Mouse (Mus musculus): Measurements from ENCODE around the gene Capn12. TPM values are rescaled to one million over a fixed set of nuclear protein-coding genes. Genes with fewer than 3 reads are reported as not detected.
A peak's percentile ranks its signal among the peaks of the same experiment; 100 is the strongest.

The Capn12 gene
- polyA plus RNA-seq, 1 experiment = 0.11 TPM

GRCm38 (mm10) chr7:28893643-28894265 lies 12.5 kb downstream of the Capn12 start:
- Histone ChIP-seq H3K4me1 (ENCODE audit: control insufficient read depth, insufficient read depth, low read length) (no peaks in the 10 kb centered on the region), H3K27ac (ENCODE audit: insufficient read depth, low read depth, low read length) (no peak overlapping the region), H3K4me3 (ENCODE audit: insufficient read depth, low read depth, low read length) (no peak overlapping the region), H3K36me3 (ENCODE audit: control insufficient read depth, insufficient read depth, low read length) (peaks cover 5% of the 10 kb centered on the region; the same call in 1 of the 2 replicates), H3K27me3 (replicated peaks; ENCODE audit: control insufficient read depth, insufficient read depth, low read length) (no peaks in the 10 kb centered on the region)
- peak; percentile 65 for DNase-seq
- TF ChIP-seq CTCF (conservative IDR thresholded peaks at IDR 0.05; ENCODE audit: insufficient read depth, insufficient read length, low read depth, low read length) = peak; percentile 63
- no peak for TF ChIP-seq POLR2A (IDR thresholded peaks at IDR 0.05; ENCODE audit: low read depth, low read length)
- 53% methylated on average over 7 of the region's 7 CpGs for WGBS

GRCm38 (mm10) chr7:28894942-28895341 lies 13.7 kb downstream of the Capn12 start:
- Histone ChIP-seq H3K4me3 (ENCODE audit: insufficient read depth, low read depth, low read length) (no peak overlapping the region), H3K4me1 (ENCODE audit: control insufficient read depth, insufficient read depth, low read length) (no peaks in the 10 kb centered on the region), H3K27ac (ENCODE audit: insufficient read depth, low read depth, low read length) (no peak overlapping the region), H3K27me3 (replicated peaks; ENCODE audit: control insufficient read depth, insufficient read depth, low read length) (no peaks in the 10 kb centered on the region), H3K36me3 (ENCODE audit: control insufficient read depth, insufficient read depth, low read length) (peaks cover 6% of the 10 kb centered on the region; the same call in 1 of the 2 replicates)
- no peak for DNase-seq
- no peak for TF ChIP-seq CTCF (conservative IDR thresholded peaks at IDR 0.05; ENCODE audit: insufficient read depth, insufficient read length, low read depth, low read length)
- TF ChIP-seq POLR2A (IDR thresholded peaks at IDR 0.05; ENCODE audit: low read depth, low read length) = no peak
- 61% methylated on average over 5 of the region's 5 CpGs for WGBS

GRCm38 (mm10) chr7:28897661-28898060 lies 16.4 kb downstream of the Capn12 start:
- 97% methylated on average over 6 of the region's 6 CpGs for WGBS
- Histone ChIP-seq H3K27ac (ENCODE audit: insufficient read depth, low read depth, low read length) (no peak overlapping the region), H3K4me3 (ENCODE audit: insufficient read depth, low read depth, low read length) (no peak overlapping the region), H3K36me3 (ENCODE audit: control insufficient read depth, insufficient read depth, low read length) (peaks cover 11% of the 10 kb centered on the region; the same call in 1 of the 2 replicates), H3K27me3 (replicated peaks; ENCODE audit: control insufficient read depth, insufficient read depth, low read length) (no peaks in the 10 kb centered on the region), H3K4me1 (ENCODE audit: control insufficient read depth, insufficient read depth, low read length) (no peaks in the 10 kb centered on the region)
- TF ChIP-seq POLR2A (IDR thresholded peaks at IDR 0.05; ENCODE audit: low read depth, low read length) = no peak
- TF ChIP-seq CTCF (conservative IDR thresholded peaks at IDR 0.05; ENCODE audit: insufficient read depth, insufficient read length, low read depth, low read length) = no peak
- DNase-seq = no peak

GRCm38 (mm10) chr7:28899972-28900371 lies 18.8 kb downstream of the Capn12 start:
- DNase-seq = no peak
- Histone ChIP-seq H3K36me3 (ENCODE audit: control insufficient read depth, insufficient read depth, low read length) (peaks cover 21% of the 10 kb centered on the region), H3K27me3 (replicated peaks; ENCODE audit: control insufficient read depth, insufficient read depth, low read length) (no peaks in the 10 kb centered on the region), H3K27ac (ENCODE audit: insufficient read depth, low read depth, low read length) (no peak overlapping the region), H3K4me3 (ENCODE audit: insufficient read depth, low read depth, low read length) (no peak overlapping the region), H3K4me1 (ENCODE audit: control insufficient read depth, insufficient read depth, low read length) (no peaks in the 10 kb centered on the region)
- WGBS = 58% methylated on average over 4 of the region's 4 CpGs
- no peak for TF ChIP-seq POLR2A (IDR thresholded peaks at IDR 0.05; ENCODE audit: low read depth, low read length)
- no peak for TF ChIP-seq CTCF (conservative IDR thresholded peaks at IDR 0.05; ENCODE audit: insufficient read depth, insufficient read length, low read depth, low read length)

- no peak for TF ChIP-seq CTCF (conservative IDR thresholded peaks at IDR 0.05; ENCODE audit: insufficient read depth, insufficient read length, low read depth, low read length)
- H3K27me3 ChIP-seq (replicated peaks; ENCODE audit: control insufficient read depth, insufficient read depth, low read length) = no peaks in the 10 kb centered on the region
- H3K4me1 ChIP-seq (ENCODE audit: control insufficient read depth, insufficient read depth, low read length) = no peaks in the 10 kb centered on the region
- 84% methylated on average over 13 of the region's 13 CpGs for WGBS
- peaks cover 24% of the 10 kb centered on the region for H3K36me3 ChIP-seq (ENCODE audit: control insufficient read depth, insufficient read depth, low read length)
- peak; percentile 63 for DNase-seq
- H3K4me3 ChIP-seq (ENCODE audit: insufficient read depth, low read depth, low read length) = no peak overlapping the region
- peak overlapping the region; percentile 50 for H3K27ac ChIP-seq (ENCODE audit: insufficient read depth, low read depth, low read length)
Observed at GRCm38 (mm10) chr7:28901311-28902125, 20.3 kb downstream of the Capn12 start.

- WGBS = 89% methylated on average over 6 of the region's 6 CpGs
- H3K4me3 ChIP-seq (ENCODE audit: insufficient read depth, low read depth, low read length) = no peak overlapping the region
- TF ChIP-seq POLR2A (IDR thresholded peaks at IDR 0.05; ENCODE audit: low read depth, low read length) (no peak), CTCF (conservative IDR thresholded peaks at IDR 0.05; ENCODE audit: insufficient read depth, insufficient read length, low read depth, low read length) (no peak)
- peaks cover 24% of the 10 kb centered on the region for H3K36me3 ChIP-seq (ENCODE audit: control insufficient read depth, insufficient read depth, low read length)
- no peak for DNase-seq
- no peaks in the 10 kb centered on the region for H3K4me1 ChIP-seq (ENCODE audit: control insufficient read depth, insufficient read depth, low read length)
- H3K27ac ChIP-seq (ENCODE audit: insufficient read depth, low read depth, low read length) = no peak overlapping the region
- no peaks in the 10 kb centered on the region for H3K27me3 ChIP-seq (replicated peaks; ENCODE audit: control insufficient read depth, insufficient read depth, low read length)
Observed at GRCm38 (mm10) chr7:28902180-28902579, 21.0 kb downstream of the Capn12 start.

GRCm38 (mm10) chr7:28902809-28903208 lies 21.6 kb downstream of the Capn12 start:
- WGBS = 88% methylated on average over 3 of the region's 3 CpGs
- Histone ChIP-seq H3K36me3 (ENCODE audit: control insufficient read depth, insufficient read depth, low read length) (peaks cover 21% of the 10 kb centered on the region), H3K4me3 (ENCODE audit: insufficient read depth, low read depth, low read length) (no peak overlapping the region), H3K4me1 (ENCODE audit: control insufficient read depth, insufficient read depth, low read length) (no peaks in the 10 kb centered on the region), H3K27me3 (replicated peaks; ENCODE audit: control insufficient read depth, insufficient read depth, low read length) (no peaks in the 10 kb centered on the region), H3K27ac (ENCODE audit: insufficient read depth, low read depth, low read length) (no peak overlapping the region)
- no peak for DNase-seq
- TF ChIP-seq CTCF (conservative IDR thresholded peaks at IDR 0.05; ENCODE audit: insufficient read depth, insufficient read length, low read depth, low read length) (no peak), POLR2A (IDR thresholded peaks at IDR 0.05; ENCODE audit: low read depth, low read length) (no peak)
